Mouse (Mus musculus) frontal cortex, postnatal 36 days (tissue): ENCODE measurements around the gene Actr6.
"Not testable (repeated sequence)": the region's sequence is repeated elsewhere in the genome, so short reads cannot be mapped to it uniquely, and the experiment has no call there.

Source experiments
- DNase-seq, 2 experiments: peaks; one replicate each; pipeline ENCODE4 v3.0.0; 2022; ENCODE audit warnings: low spot score in 2 of 2

Actr6 gene

GRCm38 (mm10) chr10:89738395-89738794, 6.3 kb upstream of the Actr6 start:
- DNase-seq = no peak

- DNase-seq = no peak
Measured at GRCm38 (mm10) chr10:89737887-89738286, 5.8 kb upstream of the Actr6 start.

GRCm38 (mm10) chr10:89737092-89737491, 5.0 kb upstream of the Actr6 start:
- DNase-seq = no peak

GRCm38 (mm10) chr10:89731341-89731740, 754 bp downstream of the Actr6 start:
- DNase-seq = no peak

GRCm38 (mm10) chr10:89730386-89730785, 1.7 kb downstream of the Actr6 start:
- no peak for DNase-seq

GRCm38 (mm10) chr10:89722247-89723195, 9.6 kb downstream of the Actr6 start:
- no peak for DNase-seq

GRCm38 (mm10) chr10:89720796-89721195, 11.3 kb downstream of the Actr6 start:
- no peak for DNase-seq

- no peak for DNase-seq
Measured at GRCm38 (mm10) chr10:89720252-89720651, 11.8 kb downstream of the Actr6 start.

GRCm38 (mm10) chr10:89714910-89715309, 17.2 kb downstream of the Actr6 start:
- DNase-seq = peak; percentile 8 to 40

GRCm38 (mm10) chr10:89708720-89709119, 23.4 kb downstream of the Actr6 start:
- no peak for DNase-seq

GRCm38 (mm10) chr10:89707397-89707796, 24.7 kb downstream of the Actr6 start:
- DNase-seq = no peak

- no peak for DNase-seq
Measured at GRCm38 (mm10) chr10:89703042-89703441, 29.1 kb downstream of the Actr6 start.

- no peak for DNase-seq
Measured at GRCm38 (mm10) chr10:89697956-89698355, 34.1 kb downstream of the Actr6 start.

- not testable (repeated sequence) for DNase-seq
Measured at GRCm38 (mm10) chr10:89696270-89696669, 35.8 kb downstream of the Actr6 start.

GRCm38 (mm10) chr10:89695194-89695911, 36.7 kb downstream of the Actr6 start:
- DNase-seq = no peak

GRCm38 (mm10) chr10:89690021-89690420, 42.1 kb downstream of the Actr6 start:
- no peak for DNase-seq

GRCm38 (mm10) chr10:89687455-89687854, 44.6 kb downstream of the Actr6 start:
- DNase-seq = no peak

GRCm38 (mm10) chr10:89686139-89686808, 45.8 kb downstream of the Actr6 start, which contains the start of gene Scyl2:
Scyl2 (minus strand) TSS chr10:89686285.
- DNase-seq = peak; percentile 91 to 93

GRCm38 (mm10) chr10:89685391-89686138, 46.5 kb downstream of the Actr6 start:
- no peak for DNase-seq

GRCm38 (mm10) chr10:89682961-89683360, 49.1 kb downstream of the Actr6 start:
- DNase-seq = no peak

- DNase-seq = no peak
Measured at GRCm38 (mm10) chr10:89682157-89682556, 49.9 kb downstream of the Actr6 start.
